Mouse (Mus musculus) kidney, postnatal 0 days (tissue): ENCODE results near the gene Tsc2. TPM values are rescaled to one million over a fixed set of nuclear protein-coding genes. Genes with fewer than 3 reads are reported as not detected.
A peak's percentile ranks its signal among the peaks of the same experiment; 100 is the strongest.

Experiments
- ATAC-seq: fragments of 200-750 bp; cut with Nextera tagmentation; replicated peaks from 2 replicates; pipeline ENCODE4 v1.8.0; 2017; ENCODE audit warnings: low read depth, moderate number of reproducible peaks, moderate TSS enrichment, moderate library complexity; ENCODE audit not compliant: low FRiP score
- DNase-seq: peaks from one replicate; pipeline ENCODE4 v3.0.0-alpha.2; 2016; ENCODE audit warnings: low spot score
- H3K27ac ChIP-seq: fragments of 300-500 bp; sonication (generic); 2 replicates; pipeline ENCODE4 v1.5.1; 2014; ENCODE audit warnings: mild to moderate bottlenecking
- H3K27me3 ChIP-seq: fragments of 300-500 bp; sonication (generic); 2 replicates; pipeline ENCODE4 v1.6.1; 2014; ENCODE audit warnings: low read length, mixed read lengths; ENCODE audit not compliant: insufficient read depth
- H3K36me3 ChIP-seq: fragments of 300-500 bp; sonication (generic); 2 replicates; pipeline ENCODE4 v1.6.1; 2014; ENCODE audit warnings: low read length, mixed read lengths; ENCODE audit not compliant: insufficient read depth
- H3K4me1 ChIP-seq: fragments of 300-500 bp; sonication (generic); replicated peaks from 2 replicates; pipeline ENCODE4 v1.6.1; 2014; ENCODE audit warnings: antibody characterized with exemption, low read length, mixed read lengths; ENCODE audit not compliant: insufficient read depth
- H3K4me2 ChIP-seq: fragments of 300-500 bp; sonication (generic); 2 replicates; pipeline ENCODE4 v1.6.1; 2014; ENCODE audit warnings: mild to moderate bottlenecking, low read length, moderate library complexity, mixed read lengths
- H3K4me3 ChIP-seq: fragments of 300-500 bp; sonication (generic); replicated peaks from 2 replicates; pipeline ENCODE4 v1.5.1; 2014; ENCODE audit warnings: low read depth, low read length
- H3K9ac ChIP-seq: fragments of 300-500 bp; sonication (generic); 2 replicates; pipeline ENCODE4 v1.6.1; 2014; ENCODE audit warnings: low read depth, low read length
- H3K9me3 ChIP-seq: fragments of 300-500 bp; sonication (generic); replicated peaks from 2 replicates; pipeline ENCODE4 v1.6.1; 2016; ENCODE audit warnings: low read length, inconsistent platforms, mixed read lengths
- CTCF ChIP-seq: IDR thresholded peaks from 2 replicates; pipeline ENCODE4 v1.5.1; 2016; ENCODE audit warnings: antibody characterized with exemption, low read depth, mild to moderate bottlenecking, moderate library complexity
- WGBS: fragments of 180-500 bp; shearing (Covaris S2); extraction: QIAGEN DNeasy Blood & Tissue Kit; methylation state at CpG from one replicate; pipeline ENCODE4 v1.1.7; 2014; 5-methylcytosine and 5-hydroxymethylcytosine counted together
- polyA plus RNA-seq: library from polyadenylated mRNA; unstranded; fragments of >200 nt; fragmentation: Nextera tagmentation; extraction: Ambion mirVana; gene quantifications from 2 replicates; pipeline ENCODE4 v1.2.1, GENCODE M21; 2015

Tsc2 gene
- polyA plus RNA-seq, 1 experiment from 2014 or later = 36.4 TPM

DNA sequence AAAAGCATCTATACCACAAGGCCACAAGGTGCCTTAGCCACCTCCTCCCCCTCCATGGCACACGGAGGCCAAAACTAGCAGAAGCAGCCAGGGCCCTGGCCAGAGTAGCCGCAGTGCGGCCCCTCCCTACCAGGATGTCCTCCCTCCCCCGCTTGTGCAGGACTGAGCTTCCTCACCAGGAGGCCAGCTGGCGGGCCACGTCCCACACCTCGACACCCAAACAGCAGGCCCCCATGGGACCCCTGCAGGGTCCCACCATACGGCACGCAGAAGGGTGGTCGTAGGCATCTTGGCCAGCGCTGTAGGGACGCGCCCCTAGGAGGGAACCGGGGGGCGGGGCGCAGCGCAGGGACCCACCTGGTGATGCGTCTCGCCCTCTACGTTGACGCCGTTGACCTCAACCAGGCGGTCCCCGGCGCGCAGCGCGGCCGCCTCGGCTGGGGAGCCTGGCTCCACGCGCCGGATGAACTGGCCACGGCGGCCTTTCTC, 17.2 kb upstream of the Tsc2 start:
- Histone ChIP-seq H3K27me3 (no peaks in the 10 kb centered on the region), H3K4me1 (peaks cover 25% of the 10 kb centered on the region), H3K27ac (peak overlapping the region; percentile 65), H3K4me2 (peak overlapping the region; percentile 80), H3K4me3 (peak overlapping the region; percentile 65), H3K9me3 (no peaks in the 10 kb centered on the region), H3K36me3 (0 out of 2 replicates have a peak, but pooled peaks cover 6% of the 10 kb centered on the region), H3K9ac (peak overlapping the region; percentile 82)
- DNase-seq (peak; percentile 58), ATAC-seq (peak; percentile 35)
- 1% methylated on average over 35 of the region's 35 CpGs for WGBS
- TF ChIP-seq CTCF = no peak

DNA sequence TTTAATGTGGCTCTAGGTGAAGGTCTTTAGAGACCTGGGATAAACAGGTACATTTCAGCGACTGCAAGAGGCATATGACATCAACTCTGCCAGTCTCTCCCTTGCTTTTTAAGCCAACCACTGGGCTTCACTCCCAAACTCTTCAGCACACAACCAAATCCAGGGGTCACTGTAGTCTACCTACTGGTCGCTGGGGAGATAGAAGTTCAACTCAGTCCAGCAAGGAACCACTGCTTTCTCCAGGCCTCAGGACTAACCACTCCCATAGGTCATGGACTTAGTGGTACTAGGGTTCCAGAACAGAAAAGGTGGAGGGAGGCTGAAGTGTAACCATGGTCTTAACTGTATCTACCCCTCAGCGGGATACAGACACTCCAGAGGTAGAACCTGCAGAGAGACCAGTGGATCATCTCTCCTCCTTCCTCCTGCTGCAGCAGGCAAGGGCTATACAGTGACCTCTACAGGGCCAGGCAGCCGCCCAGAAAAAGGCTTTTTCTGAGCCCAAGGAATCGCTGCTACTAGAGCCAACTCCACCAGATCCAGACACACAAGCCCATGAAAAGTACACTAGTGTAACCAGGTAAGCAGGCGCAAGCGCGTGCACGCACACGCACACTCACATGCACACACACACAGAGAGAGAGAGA, 16.4 kb upstream of the Tsc2 start:
- Histone ChIP-seq H3K9me3 (no peaks in the 10 kb centered on the region), H3K4me1 (peaks cover 33% of the 10 kb centered on the region), H3K4me2 (peak overlapping the region; percentile 80), H3K27me3 (no peaks in the 10 kb centered on the region), H3K9ac (peak overlapping the region; percentile 82; the same call in 1 of the 2 replicates), H3K36me3 (0 out of 2 replicates have a peak, but pooled peaks cover 6% of the 10 kb centered on the region), H3K27ac (no peak overlapping the region), H3K4me3 (peak overlapping the region; percentile 65)
- WGBS = 68% methylated on average over 10 of the region's 10 CpGs
- ATAC-seq (no peak), DNase-seq (no peak)
- peak; percentile 16; the same call in 1 of the 2 replicates for TF ChIP-seq CTCF

DNA sequence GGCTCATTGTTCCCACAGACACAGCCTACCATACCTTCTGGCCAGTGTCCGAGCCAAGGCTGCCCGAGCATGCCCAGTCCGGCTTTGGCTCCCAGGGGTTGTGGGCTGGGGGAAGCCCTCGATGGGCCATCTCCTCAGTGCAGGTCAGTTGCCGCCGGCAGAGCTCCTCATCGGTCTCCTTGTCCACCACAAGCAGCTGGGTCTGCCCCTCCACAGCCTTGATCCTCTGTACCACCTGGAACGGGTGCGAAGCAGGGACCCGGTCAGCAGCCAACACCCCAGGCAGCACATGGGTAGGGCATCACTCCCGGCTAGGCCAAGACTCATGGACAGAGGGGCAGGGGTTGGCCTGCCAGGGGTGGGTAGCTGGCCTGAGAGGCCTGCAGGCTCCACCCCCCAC, 15.1 kb upstream of the Tsc2 start:
- H3K9ac ChIP-seq = peak overlapping the region; percentile 27; the same call in 1 of the 2 replicates
- ATAC-seq (no peak), DNase-seq (no peak)
- peak overlapping the region; percentile 16 for H3K4me3 ChIP-seq
- 69% methylated on average over 11 of the region's 11 CpGs for WGBS
- H3K36me3 ChIP-seq = 0 out of 2 replicates have a peak, but pooled peaks cover 6% of the 10 kb centered on the region
- no peaks in the 10 kb centered on the region for H3K9me3 ChIP-seq
- H3K27me3 ChIP-seq = no peaks in the 10 kb centered on the region
- H3K27ac ChIP-seq = peak overlapping the region; percentile 48
- peaks cover 38% of the 10 kb centered on the region for H3K4me1 ChIP-seq
- peak overlapping the region; percentile 80 for H3K4me2 ChIP-seq
- TF ChIP-seq CTCF = no peak

GRCm38 (mm10) chr17:24646381-24646780, 14.0 kb upstream of the Tsc2 start:
- H3K27ac ChIP-seq = peak overlapping the region; percentile 84
- H3K4me3 ChIP-seq = no peak overlapping the region
- H3K4me2 ChIP-seq = peak overlapping the region; percentile 46; the same call in 1 of the 2 replicates
- 70% methylated on average over 4 of the region's 4 CpGs for WGBS
- ATAC-seq (no peak), DNase-seq (no peak)
- no peaks in the 10 kb centered on the region for H3K9me3 ChIP-seq
- 0 out of 2 replicates have a peak, but pooled peaks cover 13% of the 10 kb centered on the region for H3K36me3 ChIP-seq
- no peak overlapping the region for H3K9ac ChIP-seq
- peaks cover 38% of the 10 kb centered on the region for H3K4me1 ChIP-seq
- no peaks in the 10 kb centered on the region for H3K27me3 ChIP-seq
- no peak for TF ChIP-seq CTCF

GRCm38 (mm10) chr17:24645916-24646315, 13.5 kb upstream of the Tsc2 start:
- no peak overlapping the region for H3K9ac ChIP-seq
- H3K9me3 ChIP-seq = no peaks in the 10 kb centered on the region
- 0 out of 2 replicates have a peak, but pooled peaks cover 13% of the 10 kb centered on the region for H3K36me3 ChIP-seq
- no peak for DNase-seq
- no peak overlapping the region for H3K4me3 ChIP-seq
- ATAC-seq = no peak
- H3K4me2 ChIP-seq = peak overlapping the region; percentile 46
- peaks cover 38% of the 10 kb centered on the region for H3K4me1 ChIP-seq
- TF ChIP-seq CTCF = no peak
- 68% methylated on average over 3 of the region's 3 CpGs for WGBS
- H3K27ac ChIP-seq = peak overlapping the region; percentile 84
- H3K27me3 ChIP-seq = no peaks in the 10 kb centered on the region

DNA sequence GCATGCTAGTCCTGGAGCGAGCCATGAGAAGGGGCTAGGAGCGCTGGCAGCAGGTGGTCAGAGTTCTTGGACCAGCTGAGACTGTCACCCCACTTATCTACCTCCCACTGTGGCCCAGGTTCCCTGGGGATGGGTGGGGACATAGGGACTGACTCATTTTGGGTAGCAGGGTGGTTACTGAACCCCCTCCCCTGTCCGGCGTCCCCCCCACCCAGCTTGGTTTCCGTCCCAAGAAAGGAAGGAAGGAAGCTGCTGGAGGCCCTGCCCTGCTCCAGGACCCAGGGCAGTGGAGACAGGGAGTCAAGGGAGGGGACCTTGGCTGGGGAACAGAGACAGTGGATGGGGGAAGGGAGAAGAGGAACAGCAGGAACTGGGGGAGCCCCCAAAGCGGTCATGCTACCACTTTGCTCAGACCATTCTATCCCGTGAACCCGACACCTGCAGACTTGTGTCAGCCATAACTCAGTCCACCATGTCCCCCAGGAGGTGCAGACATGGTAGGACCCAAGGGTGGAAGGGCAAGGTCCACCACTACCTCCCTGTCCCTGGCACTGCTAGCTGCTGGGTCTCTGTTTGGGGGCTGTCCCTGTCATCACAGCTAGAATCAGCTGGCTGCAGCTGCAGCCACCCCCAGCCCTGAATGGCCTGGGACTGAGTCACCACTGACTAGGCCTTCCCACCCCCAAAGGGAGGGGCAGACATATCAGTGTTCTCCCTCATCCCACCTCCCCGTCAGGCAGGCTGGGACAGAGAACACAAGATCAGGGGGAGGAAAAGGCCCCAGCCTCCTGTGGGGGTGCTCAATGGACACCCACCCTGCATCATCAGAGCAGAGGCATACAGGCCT, 12.7 kb upstream of the Tsc2 start:
- no peaks in the 10 kb centered on the region for H3K27me3 ChIP-seq
- H3K27ac ChIP-seq = peak overlapping the region; percentile 84
- peak; percentile 57 for DNase-seq
- peak overlapping the region; percentile 47 for H3K9ac ChIP-seq
- H3K36me3 ChIP-seq = 0 out of 2 replicates have a peak, but pooled peaks cover 13% of the 10 kb centered on the region
- no peaks in the 10 kb centered on the region for H3K9me3 ChIP-seq
- H3K4me2 ChIP-seq = peak overlapping the region; percentile 46
- TF ChIP-seq CTCF = no peak
- H3K4me1 ChIP-seq = peaks cover 34% of the 10 kb centered on the region
- H3K4me3 ChIP-seq = 0 out of 2 replicates have a peak overlapping the region, but pooled peaks have one; percentile 17
- WGBS = 49% methylated on average over 9 of the region's 9 CpGs
- peak; percentile 52 for ATAC-seq
